Mouse (Mus musculus) kidney, postnatal 25 days (tissue): ENCODE results near the gene Kncn.

Experiments
- DNase-seq, 2 experiments: peaks; one replicate each; pipeline ENCODE4 v3.0.0; 2021; ENCODE audit warnings: mixed read lengths in 2 of 2

Gene Kncn

GRCm38 (mm10) chr4:115884022-115884421, at the start of gene Kncn:
Kncn (plus strand) TSS chr4:115884400.
- DNase-seq, result peak; percentile 14 to 61

GRCm38 (mm10) chr4:115835576-115835975, 48.6 kb upstream of the Kncn start:
- DNase-seq, result no peak

GRCm38 (mm10) chr4:115838196-115838595, 46.0 kb upstream of the Kncn start:
- no peak for DNase-seq

- DNase-seq, result peak; percentile 96 to 97
Measured at GRCm38 (mm10) chr4:115838696-115839641, 45.2 kb upstream of the Kncn start, which contains the start of gene Mknk1. Mknk1 (plus strand) TSS chr4:115839198.

GRCm38 (mm10) chr4:115839956-115840355, 44.2 kb upstream of the Kncn start:
- peak; percentile 26 to 54 for DNase-seq

- DNase-seq, result no peak
Measured at GRCm38 (mm10) chr4:115840842-115841241, 43.4 kb upstream of the Kncn start.

GRCm38 (mm10) chr4:115846656-115847055, 37.5 kb upstream of the Kncn start:
- DNase-seq, result no peak

- DNase-seq, result no peak
Measured at GRCm38 (mm10) chr4:115847377-115847776, 36.8 kb upstream of the Kncn start.

- DNase-seq, result no peak
Measured at GRCm38 (mm10) chr4:115848083-115848482, 36.1 kb upstream of the Kncn start.

- DNase-seq, result no peak
Measured at GRCm38 (mm10) chr4:115848990-115849677, 35.1 kb upstream of the Kncn start.

GRCm38 (mm10) chr4:115850111-115850510, 34.1 kb upstream of the Kncn start:
- no peak for DNase-seq

GRCm38 (mm10) chr4:115850631-115851030, 33.6 kb upstream of the Kncn start:
- no peak for DNase-seq

- no peak for DNase-seq
Measured at GRCm38 (mm10) chr4:115851569-115851968, 32.6 kb upstream of the Kncn start.

- no peak for DNase-seq
Measured at GRCm38 (mm10) chr4:115855100-115855499, 29.1 kb upstream of the Kncn start.

GRCm38 (mm10) chr4:115855609-115856008, 28.6 kb upstream of the Kncn start:
- DNase-seq, result no peak

- DNase-seq, result no peak
Measured at GRCm38 (mm10) chr4:115856282-115856681, 27.9 kb upstream of the Kncn start.

- no peak for DNase-seq
Measured at GRCm38 (mm10) chr4:115857293-115857883, 26.8 kb upstream of the Kncn start.

- no peak for DNase-seq
Measured at GRCm38 (mm10) chr4:115863352-115863751, 20.8 kb upstream of the Kncn start.

- no peak for DNase-seq
Measured at GRCm38 (mm10) chr4:115863880-115864279, 20.3 kb upstream of the Kncn start.

GRCm38 (mm10) chr4:115869512-115870210, 14.5 kb upstream of the Kncn start:
- no peak for DNase-seq

- no peak for DNase-seq
Measured at GRCm38 (mm10) chr4:115873231-115873630, 11.0 kb upstream of the Kncn start.

- no peak for DNase-seq
Measured at GRCm38 (mm10) chr4:115878216-115878678, 6.0 kb upstream of the Kncn start.

- DNase-seq, result no peak
Measured at GRCm38 (mm10) chr4:115878828-115879227, 5.4 kb upstream of the Kncn start.
